Mouse (Mus musculus) hematopoietic stem cell, adult 5-6 weeks (primary cell): Measurements from ENCODE around the gene Glb1. TPM values are rescaled to one million over a fixed set of nuclear protein-coding genes. Genes with fewer than 3 reads are reported as not detected.
A peak's percentile ranks its signal among the peaks of the same experiment; 100 is the strongest.
"Not testable (repeated sequence)": the region's sequence is repeated elsewhere in the genome, so short reads cannot be mapped to it uniquely, and the experiment has no call there.

Source experiments
- ATAC-seq, 2 experiments: fragments of 125-278 bp in 1 of 2; replicated peaks in 1 of 2; 2 replicates each; pipeline ENCODE4 v1.8.0; 2016 to 2017; ENCODE audit warnings: inconsistent platforms in 2 of 2, mild to moderate bottlenecking in 2 of 2, moderate number of reproducible peaks in 2 of 2, low read depth in 1 of 2, moderate TSS enrichment in 1 of 2; ENCODE audit not compliant: low FRiP score in 2 of 2, poor library complexity in 2 of 2, severe bottlenecking in 2 of 2, insufficient read depth in 1 of 2, low TSS enrichment in 1 of 2
- total RNA-seq: library from RNA; stranded (forward); fragments of 172-1452, 232-1000 nt; gene quantifications from 2 replicates; pipeline ENCODE4 v1.2.3, GENCODE M21; 2017

The Glb1 gene
- total RNA-seq = 32.0 and 37.4 TPM in 2 replicates

GRCm38 (mm10) chr9:114400949-114401684 lies at the start of gene Glb1, which contains the start of gene Tmppe:
Gene Glb1, plus strand, starts transcription at chr9:114401076.
Gene Tmppe, plus strand, starts transcription at chr9:114401105.
- ATAC-seq = peak; percentile 91 to 94

GRCm38 (mm10) chr9:114367783-114368470 lies 32.9 kb upstream of the Glb1 start:
- ATAC-seq = peak; percentile 80 to 91

GRCm38 (mm10) chr9:114368471-114368858 lies 32.4 kb upstream of the Glb1 start:
- peak in 1 of 2 experiments; percentile 16; a peak in 2 of 4 replicates for ATAC-seq

- ATAC-seq = peak; percentile 51 to 54
Measured at GRCm38 (mm10) chr9:114369389-114369788, 31.5 kb upstream of the Glb1 start.

DNA sequence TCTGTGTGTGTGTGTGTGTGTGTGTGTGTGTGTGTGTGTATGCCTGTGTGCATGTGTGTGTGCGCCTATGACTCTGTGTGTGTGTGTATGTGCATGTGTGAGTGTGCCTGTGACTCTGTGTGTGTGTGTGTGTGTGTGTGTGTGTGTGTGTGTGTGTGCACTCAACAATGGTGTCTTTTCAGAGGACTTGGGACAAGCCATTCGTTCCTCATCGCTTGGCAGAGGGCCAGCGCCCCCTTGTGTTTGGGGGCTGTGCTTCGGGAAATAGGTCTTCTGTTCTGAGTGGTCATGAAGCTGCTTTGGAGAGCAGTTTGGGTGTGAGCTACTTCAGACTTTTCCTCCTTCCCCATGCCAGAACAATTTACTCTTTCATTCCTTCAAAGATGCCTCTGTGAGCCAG lies 29.2 kb upstream of the Glb1 start:
- ATAC-seq = not testable (repeated sequence)

DNA sequence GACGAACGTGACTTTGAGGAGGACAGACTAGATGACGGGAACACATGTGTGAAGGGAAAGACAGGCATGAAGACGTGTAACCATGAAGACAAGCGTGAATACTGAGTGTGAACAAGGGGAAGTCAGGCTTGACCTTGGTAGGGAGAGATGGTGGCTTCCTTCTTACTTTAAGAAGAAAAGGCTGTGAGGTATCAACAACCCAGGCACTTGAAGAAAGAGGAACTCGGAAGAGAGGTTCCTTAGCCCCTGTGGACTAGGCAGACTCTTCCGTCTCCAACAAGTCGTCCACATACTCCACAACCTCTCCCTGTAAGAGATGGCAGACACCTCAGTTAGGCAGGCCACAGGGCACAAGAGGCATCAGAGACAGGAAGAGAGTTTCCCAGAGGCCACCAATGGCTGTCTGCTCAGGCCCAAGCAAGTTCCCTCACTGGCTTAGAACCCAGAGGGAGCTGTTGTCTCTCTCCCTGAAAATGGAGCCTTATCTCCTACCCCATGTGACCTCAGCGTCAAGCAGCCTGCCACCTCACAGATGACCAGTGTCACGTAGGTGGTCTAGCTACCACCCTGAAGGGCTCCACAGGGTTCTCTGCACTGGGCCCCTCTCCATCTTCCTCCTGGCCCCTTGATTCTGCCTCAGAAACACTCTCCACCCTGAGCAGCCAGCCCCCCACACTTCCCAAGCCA lies 25.5 kb upstream of the Glb1 start:
- peak; percentile 49 to 56 for ATAC-seq

- no peak for ATAC-seq
Measured at GRCm38 (mm10) chr9:114377168-114377567, 23.7 kb upstream of the Glb1 start.

- no peak for ATAC-seq
Measured at GRCm38 (mm10) chr9:114379871-114380270, 21.0 kb upstream of the Glb1 start.

- peak; percentile 59 to 74; a peak in 3 of 4 replicates for ATAC-seq
Measured at GRCm38 (mm10) chr9:114380881-114381733, 19.8 kb upstream of the Glb1 start.

- ATAC-seq = no peak
Measured at GRCm38 (mm10) chr9:114382936-114383710, 17.8 kb upstream of the Glb1 start.

DNA sequence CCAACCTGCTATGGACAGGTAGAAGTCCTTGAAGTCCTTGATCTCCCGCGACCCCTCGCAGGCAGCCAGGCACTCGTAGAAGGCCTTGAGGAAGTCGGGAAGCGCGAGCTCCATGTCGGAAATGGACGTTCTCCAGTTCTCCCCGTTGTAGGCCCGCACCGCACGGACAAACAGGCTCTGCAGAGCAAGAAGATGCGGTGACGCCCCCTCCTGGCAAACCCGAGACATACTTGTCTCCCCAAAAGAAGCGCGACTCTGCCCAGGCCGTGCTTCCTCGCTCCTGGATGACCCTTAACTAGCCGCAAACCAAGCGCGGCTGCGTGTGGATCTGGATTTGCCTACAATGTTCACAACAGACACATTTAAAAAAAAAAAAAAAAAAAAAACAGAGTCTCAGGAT lies 16.2 kb upstream of the Glb1 start:
- no peak for ATAC-seq

DNA sequence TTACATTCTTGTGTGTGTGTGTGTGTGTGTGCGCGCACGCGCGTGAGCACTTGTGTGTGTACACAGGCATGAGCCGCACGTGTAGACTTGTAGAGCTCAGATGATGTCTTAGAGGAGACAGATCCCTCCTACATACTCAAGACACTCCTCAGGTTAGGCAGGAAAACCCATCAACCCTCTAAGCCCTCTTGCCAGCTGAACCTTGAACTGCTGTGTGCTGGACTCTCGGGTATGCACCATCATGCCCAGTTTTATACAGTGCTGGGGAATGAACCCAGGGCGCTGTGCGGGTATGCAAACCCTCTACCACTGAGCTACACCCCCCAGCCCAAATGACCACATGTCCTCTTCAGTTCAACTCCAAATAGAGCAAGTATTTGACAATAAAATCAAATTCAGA lies 15.7 kb upstream of the Glb1 start:
- no peak for ATAC-seq

DNA sequence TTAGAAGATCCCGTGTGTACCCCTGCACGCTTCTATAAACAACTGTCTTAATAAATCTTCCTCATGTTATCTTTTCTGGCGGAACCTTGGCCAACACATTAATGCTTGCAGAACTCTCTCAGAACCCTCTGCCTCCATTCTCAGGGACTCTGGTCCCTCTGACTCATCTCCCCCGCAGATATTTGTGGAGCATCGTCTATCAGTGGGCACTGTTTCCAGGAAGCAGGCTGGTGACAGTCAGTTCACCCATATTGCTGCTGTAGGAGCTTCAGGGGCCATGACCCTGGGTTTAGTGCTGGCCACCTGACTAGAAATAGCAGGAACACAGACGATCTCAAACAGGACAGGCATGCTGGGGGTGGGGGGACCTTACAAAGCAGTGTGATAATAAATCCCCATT lies 13.8 kb upstream of the Glb1 start:
- ATAC-seq = no peak

GRCm38 (mm10) chr9:114388288-114388687 lies 12.6 kb upstream of the Glb1 start:
- ATAC-seq = no peak

DNA sequence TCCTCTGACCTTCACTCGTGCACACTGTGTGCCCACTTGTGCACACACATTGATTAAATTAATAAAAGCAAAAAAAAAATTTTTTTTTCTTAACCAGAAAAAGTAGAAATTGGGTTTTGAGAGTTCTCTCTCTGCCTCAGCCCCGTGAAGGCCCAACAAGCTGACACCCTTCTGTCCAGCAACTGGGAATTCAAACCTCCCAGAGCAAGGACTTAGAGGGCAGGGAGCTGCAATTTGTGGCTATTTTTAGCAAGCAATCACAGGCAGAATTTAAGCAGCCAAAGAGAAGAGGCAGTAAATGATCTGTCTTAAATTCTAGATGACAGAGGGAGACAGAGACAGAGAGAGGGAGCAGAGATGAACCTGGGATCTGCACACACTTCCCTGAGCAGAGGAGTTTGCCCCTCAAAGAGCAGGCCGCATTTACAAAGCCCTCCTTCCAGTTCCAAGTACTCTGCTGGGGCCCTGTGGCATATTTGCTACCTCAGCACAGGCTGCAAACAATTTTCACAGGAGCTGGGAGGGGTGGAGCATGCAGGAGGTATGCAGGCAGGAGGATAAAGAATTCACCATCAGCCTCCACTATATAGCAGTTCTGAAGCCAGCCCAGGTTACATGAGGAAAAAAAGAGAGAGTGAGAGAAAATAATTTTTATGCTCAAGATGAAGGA lies 12.0 kb upstream of the Glb1 start:
- no peak for ATAC-seq

DNA sequence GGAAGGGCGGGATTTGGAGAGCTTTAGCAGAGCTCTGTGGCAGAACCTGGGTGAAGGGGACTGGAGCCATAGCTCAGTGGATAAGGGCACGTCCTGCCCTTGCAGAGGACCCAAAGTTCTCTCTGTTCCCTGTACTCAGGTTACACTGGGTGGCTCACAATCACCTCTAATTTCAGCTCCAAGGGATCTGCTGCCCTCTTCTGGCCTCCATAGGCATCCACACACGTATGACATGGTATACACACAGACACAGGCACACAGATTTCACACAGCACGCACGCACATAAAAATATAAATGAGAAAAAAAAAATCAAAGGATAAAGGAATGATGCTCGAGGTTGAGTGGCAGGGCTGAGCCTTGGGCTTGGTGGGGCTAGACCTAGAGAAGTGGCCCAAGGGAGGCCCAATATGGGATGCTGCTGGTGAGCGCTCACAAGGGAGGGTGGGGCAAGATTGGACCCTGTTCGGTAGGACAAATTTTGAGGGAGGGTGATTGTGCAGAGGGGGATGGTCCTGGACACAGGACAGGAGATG lies 11.4 kb upstream of the Glb1 start:
- ATAC-seq = peak in 1 of 2 experiments; percentile 33; a peak in 2 of 4 replicates
